Mouse (Mus musculus) heart, postnatal 14 days (tissue): ENCODE results near the gene Mycl. TPM values are rescaled to one million over a fixed set of nuclear protein-coding genes. Genes with fewer than 3 reads are reported as not detected.

Experiments
- DNase-seq, 2 experiments: peaks; one replicate each; pipeline ENCODE4 v3.0.0; 2021 to 2022
- intact Hi-C: fragments of 180-260 bp; cut with DNase I; formaldehyde crosslinking; loops from one replicate; pipeline ENCODE4 v1.15.1; 2025
- total RNA-seq, 2 experiments: library from RNA; stranded (reverse); gene quantifications; 2 replicates each; pipeline ENCODE4 v1.2.3; 2021

The Mycl gene
- total RNA-seq, 2 experiments from 2014 or later: 0.32 to 0.62 TPM

DNA sequence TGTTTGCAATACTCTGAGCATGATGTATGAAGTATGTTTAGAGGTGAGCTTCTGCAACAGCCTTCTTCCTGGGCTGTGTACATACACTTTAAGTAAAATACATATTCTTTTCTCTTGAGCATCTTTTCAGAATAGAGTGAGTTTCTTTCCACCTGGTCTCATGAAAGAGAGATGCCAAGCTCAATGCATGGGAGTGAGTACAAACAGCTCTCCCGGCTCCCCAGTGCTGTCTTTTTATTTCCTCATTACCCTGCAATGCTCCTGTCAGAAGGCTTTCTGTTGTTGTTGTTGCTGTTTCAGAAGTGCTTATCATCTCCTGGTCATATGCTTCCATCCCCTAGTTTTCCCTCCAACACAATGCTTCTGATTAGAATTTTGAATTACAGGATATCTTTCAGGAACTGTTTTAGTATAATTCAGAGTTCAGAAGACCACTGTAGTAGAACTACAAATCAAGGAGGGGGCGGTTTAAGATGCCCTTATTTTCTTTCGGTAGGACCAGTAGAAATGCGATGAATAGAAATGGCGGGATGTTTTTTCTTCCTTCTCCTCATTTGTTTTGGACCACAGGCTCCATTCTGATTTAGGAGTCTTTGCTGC, 18.0 kb downstream of the Mycl start:
- DNase-seq: no peak
- intact Hi-C loops: no loop called here

DNA sequence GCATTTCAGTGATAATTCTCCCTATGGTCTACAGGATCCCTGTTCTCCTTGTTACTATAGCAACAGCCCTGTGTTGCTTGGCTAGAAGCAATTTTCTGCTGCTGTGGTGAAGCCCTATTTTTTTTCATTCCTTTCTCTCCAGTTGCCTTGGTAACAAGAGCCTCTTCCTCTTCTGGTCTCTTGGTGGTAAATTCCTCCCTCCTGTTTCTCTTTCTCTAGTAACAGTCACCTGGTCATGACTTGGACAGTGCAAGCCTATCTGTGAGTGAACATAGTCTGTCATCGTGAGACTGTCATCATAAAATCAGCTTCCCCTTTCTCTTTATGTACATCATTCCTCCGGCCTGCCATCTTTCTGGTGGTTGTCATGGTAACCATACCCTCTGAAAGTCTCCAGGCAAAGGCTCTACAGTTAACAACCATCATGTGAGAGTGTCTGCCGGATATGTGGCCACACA, 18.5 kb downstream of the Mycl start:
- intact Hi-C loops: no loop called here
- no peak for DNase-seq

GRCm38 (mm10) chr4:123014501-123015282, 19.2 kb downstream of the Mycl start:
- no peak for DNase-seq
- intact Hi-C loops: no loop called here

GRCm38 (mm10) chr4:123016451-123016957, 21.1 kb downstream of the Mycl start, which contains the start of gene Trit1:
Gene Trit1, plus strand, starts transcription at chr4:123016597.
- peak; percentile 94 to 96 for DNase-seq
- intact Hi-C loops: no loop called here

GRCm38 (mm10) chr4:123021591-123021990, 26.1 kb downstream of the Mycl start:
- DNase-seq: no peak
- intact Hi-C loops: no loop called here

- intact Hi-C loops: no loop called here
- no peak for DNase-seq
Measured at GRCm38 (mm10) chr4:123022896-123023295, 27.4 kb downstream of the Mycl start.

DNA sequence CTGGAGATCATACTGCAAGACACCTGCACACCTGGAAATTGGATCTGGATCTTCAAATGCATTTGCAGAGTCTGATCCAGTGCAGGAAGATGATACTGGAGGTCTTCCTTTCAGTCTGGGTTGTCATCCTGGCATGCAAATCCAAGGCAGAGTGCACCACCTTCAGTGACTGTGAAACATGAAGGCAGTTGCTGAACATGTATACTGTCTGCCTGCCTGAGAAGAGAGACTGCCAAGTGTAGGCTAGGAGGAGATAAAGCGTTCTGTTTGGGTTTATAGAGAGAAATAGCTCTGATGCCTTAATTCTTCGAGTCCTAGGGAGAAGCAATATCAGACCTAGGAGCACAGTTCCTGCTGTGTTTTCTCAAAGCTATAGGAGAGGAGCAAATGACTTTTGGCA, 30.0 kb downstream of the Mycl start:
- intact Hi-C loops: no loop called here
- no peak for DNase-seq

DNA sequence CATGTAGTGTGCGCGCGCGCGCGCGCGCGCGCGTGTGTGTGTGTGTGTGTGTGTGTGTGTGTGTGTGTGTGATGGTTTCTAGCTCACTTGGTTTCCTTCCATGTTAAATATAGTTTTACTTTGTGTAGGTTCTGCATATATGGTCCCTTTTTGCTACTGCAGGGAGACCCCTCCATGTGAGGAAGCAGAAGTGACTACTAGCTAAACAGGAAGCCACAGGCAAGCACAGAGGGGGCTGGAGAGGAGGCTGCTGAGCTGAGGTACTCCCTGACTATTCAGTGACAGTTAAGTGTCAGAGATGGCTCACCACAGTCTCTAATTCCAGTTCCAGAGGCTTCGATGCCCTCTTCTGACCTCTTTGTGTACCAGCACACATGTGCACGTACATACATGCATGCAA, 30.7 kb downstream of the Mycl start:
- intact Hi-C loops: no loop called here

DNA sequence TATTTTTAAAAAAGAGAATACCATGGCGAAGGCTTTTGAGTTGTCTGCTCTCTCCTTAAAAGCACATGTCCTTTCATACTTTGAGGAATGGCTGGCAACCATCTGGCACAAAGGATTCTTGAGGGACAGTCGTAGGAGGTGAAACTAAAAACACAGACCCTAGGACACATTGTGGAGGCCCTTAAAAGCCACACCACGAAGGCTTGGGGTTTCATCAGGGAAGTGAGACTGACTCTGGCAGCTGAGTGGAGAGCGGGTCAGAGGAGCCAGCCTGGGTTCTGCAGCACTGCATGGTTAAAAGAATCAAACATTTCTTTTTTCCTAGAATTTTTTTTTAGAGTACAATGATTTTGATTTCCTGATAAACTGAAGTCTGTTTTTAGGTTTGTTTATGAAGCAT, 31.1 kb downstream of the Mycl start:
- intact Hi-C loops: no loop called here
- no peak for DNase-seq

More for the DNA sequence above, 30.7 kb downstream of the Mycl start:
- DNase-seq: no peak

- intact Hi-C loops: no loop called here
Measured at GRCm38 (mm10) chr4:123034841-123035240, 39.4 kb downstream of the Mycl start.

GRCm38 (mm10) chr4:123035636-123036035, 40.2 kb downstream of the Mycl start:
- intact Hi-C loops: no loop called here
- DNase-seq: no peak

More at GRCm38 (mm10) chr4:123034841-123035240, 39.4 kb downstream of the Mycl start:
- no peak for DNase-seq

DNA sequence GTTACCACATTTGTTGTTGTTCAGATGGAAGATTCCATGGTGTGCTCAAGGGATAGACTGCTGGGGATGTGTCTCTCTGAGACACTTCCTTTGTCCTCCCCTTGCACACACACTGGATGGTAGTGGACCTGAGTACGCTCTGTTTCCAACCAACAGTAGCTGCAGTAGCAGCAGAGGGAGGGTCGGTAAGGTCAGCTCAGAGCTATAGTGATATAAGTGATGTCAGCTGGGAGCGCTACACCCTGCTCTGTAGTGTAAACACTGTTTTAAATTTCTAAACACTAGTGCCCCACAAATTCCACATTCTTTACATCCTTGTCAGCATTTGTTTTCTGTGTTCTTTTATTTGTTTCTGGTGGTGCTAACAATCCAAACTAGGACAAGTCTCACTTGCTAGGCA, 41.3 kb downstream of the Mycl start:
- intact Hi-C loops: no loop called here
- DNase-seq: no peak

- intact Hi-C loops: no loop called here
- no peak for DNase-seq
Measured at GRCm38 (mm10) chr4:123041131-123041530, 45.7 kb downstream of the Mycl start.

- intact Hi-C loops: no loop called here
- DNase-seq: no peak
Measured at GRCm38 (mm10) chr4:123043858-123044257, 48.4 kb downstream of the Mycl start.

DNA sequence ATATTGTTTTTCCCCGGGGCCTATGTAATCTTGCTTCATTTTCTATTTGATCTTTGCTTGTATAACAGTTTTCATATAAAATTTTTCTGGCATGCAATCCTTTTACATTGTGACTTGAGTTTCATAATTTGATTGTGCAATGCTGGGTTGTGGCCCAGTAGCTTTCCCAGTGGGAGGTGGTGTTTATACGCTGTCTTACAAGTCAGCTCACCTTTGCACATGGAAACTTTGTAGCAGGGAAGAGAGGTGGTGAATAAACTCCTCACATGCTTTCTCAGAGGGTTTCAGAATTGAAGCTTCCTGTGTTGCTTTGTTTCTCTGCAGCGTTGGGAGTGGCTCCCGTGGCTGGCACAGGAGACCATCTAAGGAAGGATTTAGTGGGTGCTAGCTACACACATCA, 49.4 kb downstream of the Mycl start:
- no peak for DNase-seq
- intact Hi-C loops: no loop called here

DNA sequence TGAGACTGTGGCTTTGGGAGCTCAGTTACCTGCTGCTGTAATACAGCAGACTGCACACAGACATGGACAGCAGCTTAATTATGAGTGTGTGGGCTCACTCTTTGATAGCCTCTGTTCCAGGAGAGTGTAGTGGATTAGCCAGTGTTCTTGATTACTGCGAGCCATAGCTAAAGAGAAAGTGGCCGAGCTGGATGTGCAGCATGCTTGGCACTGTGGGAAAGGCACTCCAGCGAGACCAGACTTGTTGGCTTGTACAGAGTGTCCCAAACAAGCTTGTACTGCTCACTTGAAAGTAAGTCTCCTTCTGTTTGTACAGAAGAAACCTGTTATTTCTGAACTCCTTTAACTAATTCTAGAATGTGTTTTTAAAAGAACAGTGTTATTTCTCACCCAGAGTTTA, 50.8 kb downstream of the Mycl start:
- no peak for DNase-seq

GRCm38 (mm10) chr4:123050681-123051211, 55.3 kb downstream of the Mycl start:
- intact Hi-C loops: no loop called here
- DNase-seq: peak; percentile 87 to 93

More for the DNA sequence above, 50.8 kb downstream of the Mycl start:
- intact Hi-C loops: no loop called here
